Mouse (Mus musculus) brain, embryonic 18.5 days (tissue): Measurements from ENCODE around the gene Ngf.

Experiments used
- DNase-seq: peaks from one replicate; pipeline ENCODE4 v3.0.0-alpha.2; 2012; ENCODE audit warnings: low read depth, low spot score

Ngf gene

GRCm38 (mm10) chr3:102507666-102508260 is 38.0 kb downstream of the Ngf start:
- no peak for DNase-seq

GRCm38 (mm10) chr3:102508455-102508854 is 38.7 kb downstream of the Ngf start:
- no peak for DNase-seq

- DNase-seq: no peak
Measured at GRCm38 (mm10) chr3:102509601-102510000, 39.9 kb downstream of the Ngf start.

GRCm38 (mm10) chr3:102516937-102517336 is 47.2 kb downstream of the Ngf start:
- no peak for DNase-seq

- DNase-seq: no peak
Measured at GRCm38 (mm10) chr3:102521061-102521460, 51.3 kb downstream of the Ngf start.

GRCm38 (mm10) chr3:102523711-102524110 is 54.0 kb downstream of the Ngf start:
- DNase-seq: no peak

- DNase-seq: no peak
Measured at GRCm38 (mm10) chr3:102524951-102525350, 55.2 kb downstream of the Ngf start.

GRCm38 (mm10) chr3:102525856-102526255 is 56.1 kb downstream of the Ngf start:
- no peak for DNase-seq

- DNase-seq: no peak
Measured at GRCm38 (mm10) chr3:102526481-102526880, 56.8 kb downstream of the Ngf start.

GRCm38 (mm10) chr3:102534744-102535143 is 65.0 kb downstream of the Ngf start:
- DNase-seq: no peak

GRCm38 (mm10) chr3:102543646-102544045 is 73.9 kb downstream of the Ngf start:
- no peak for DNase-seq

- no peak for DNase-seq
Measured at GRCm38 (mm10) chr3:102547536-102547935, 77.8 kb downstream of the Ngf start.

GRCm38 (mm10) chr3:102553935-102554670 is 84.4 kb downstream of the Ngf start:
- no peak for DNase-seq

GRCm38 (mm10) chr3:102556108-102556507 is 86.4 kb downstream of the Ngf start:
- DNase-seq: no peak

GRCm38 (mm10) chr3:102556645-102557044 is 86.9 kb downstream of the Ngf start:
- DNase-seq: no peak
